Mouse (Mus musculus): ENCODE results near the gene Gm16253.

Gm16253 gene

DNA sequence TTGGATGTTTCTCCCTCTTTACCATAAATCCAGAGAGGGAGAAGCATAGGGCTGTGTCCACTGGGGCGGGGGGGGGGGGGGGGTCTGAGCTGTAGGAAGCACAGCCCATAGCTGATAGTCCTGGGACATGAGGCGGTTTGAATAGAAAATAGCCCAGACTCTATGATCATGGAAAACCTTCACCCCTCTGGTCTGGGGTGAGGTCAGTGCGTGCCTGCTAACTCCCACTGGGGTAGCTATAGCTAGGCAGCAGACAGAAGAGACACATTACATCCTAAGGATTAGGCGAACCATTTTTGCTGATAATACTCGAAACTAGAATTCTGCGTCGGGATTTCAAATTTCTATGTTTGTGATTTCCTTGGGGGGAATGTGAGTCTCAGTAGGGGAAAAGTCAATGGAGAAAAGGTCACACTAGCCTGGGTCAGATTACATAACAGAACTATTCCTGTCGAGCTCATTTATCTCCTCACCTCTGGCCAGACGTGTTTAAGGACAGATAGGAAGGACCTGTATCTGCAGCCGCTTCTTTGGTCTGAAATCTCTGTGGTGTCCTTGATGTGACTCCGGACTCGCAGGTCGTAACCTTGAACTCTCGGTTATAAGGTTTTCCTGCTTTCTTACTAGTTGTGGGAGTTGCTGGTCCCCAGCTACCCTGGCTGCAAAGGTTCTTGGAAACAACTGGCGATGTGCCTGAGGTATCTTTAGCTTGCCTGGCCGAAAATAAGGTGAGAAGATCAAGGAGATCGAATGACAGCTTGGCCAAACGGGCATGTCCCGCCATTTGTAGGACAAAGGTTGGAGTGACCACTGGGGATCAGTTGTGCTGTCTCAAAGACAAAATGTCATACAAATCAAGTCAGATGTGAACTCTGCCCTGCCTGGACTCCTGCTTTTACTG, 2.9 kb upstream of the Gm16253 start:
- DNase-seq (ENCODE audit: low read depth): no peak

DNA sequence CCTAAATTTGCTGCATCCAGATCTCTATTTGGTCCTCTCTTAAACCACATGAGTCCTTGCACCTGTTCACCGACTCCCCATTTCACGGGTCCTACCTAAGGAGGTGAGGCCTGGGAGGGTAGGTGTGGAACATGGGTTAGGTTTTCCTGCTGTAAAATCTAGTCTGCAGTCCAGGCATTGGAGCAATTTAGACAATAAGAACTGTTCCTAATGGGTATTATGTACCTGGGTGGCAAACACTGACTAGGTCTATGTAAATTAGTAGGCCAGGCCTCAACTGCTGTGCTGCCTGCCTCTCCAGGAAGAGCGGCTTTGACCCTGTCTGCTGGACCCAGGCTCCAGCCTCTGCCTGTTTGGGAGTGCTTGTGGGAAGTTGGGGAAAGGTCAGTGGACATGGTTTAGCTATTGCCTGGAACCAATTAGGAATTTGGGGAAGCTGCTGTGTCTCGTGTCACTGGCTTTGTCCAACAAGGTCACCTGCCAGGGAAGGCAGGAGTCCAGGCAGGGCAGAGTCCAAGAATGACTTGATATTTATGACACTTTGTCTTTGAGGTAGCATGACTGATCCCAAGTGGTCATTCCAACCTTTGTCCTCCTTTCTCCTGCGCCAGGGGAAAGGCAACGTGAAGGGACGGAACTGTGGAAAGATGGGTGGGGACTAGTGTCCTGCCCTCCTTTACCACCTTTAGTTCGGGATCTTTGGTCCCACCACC, 1.4 kb upstream of the Gm16253 start:
- DNase-seq (ENCODE audit: low read depth): no peak

GRCm38 (mm10) chr3:96576005-96576658, 652 bp upstream of the Gm16253 start:
- no peak for DNase-seq (ENCODE audit: low read depth)

GRCm38 (mm10) chr3:96577566-96577965, 782 bp downstream of the Gm16253 start:
- no peak for DNase-seq (ENCODE audit: low read depth)

DNA sequence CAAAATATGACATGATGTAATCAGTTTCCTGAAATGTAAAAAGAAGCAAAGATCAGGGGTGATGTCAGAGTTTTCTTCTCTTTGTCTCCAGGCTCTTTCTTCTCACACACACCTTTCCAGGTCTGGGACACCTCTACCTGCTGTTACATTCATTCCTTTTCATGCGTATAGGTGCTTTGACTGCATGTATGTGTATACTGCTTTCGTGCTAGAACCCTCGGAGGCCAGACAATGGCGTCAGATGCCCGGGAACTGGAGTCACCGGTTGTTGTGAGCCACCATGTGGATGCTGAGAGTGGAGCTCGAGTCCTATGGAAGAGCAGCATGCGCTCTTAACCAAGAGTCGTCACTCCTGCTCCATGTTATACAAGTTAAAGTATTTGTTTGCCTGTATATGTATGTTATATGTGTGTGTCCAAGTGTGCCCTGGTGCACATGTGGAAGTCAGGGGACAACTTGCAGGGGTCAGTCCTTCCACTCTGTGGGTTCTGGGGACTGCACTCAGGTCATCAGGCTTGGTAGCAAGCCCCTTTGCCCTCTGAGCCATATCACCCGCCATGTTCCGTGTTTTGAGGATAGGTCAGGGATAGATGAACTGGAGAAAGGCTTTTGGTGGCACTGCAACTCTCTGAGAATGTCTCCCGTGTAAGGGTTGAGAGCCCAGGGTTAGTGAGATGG, 1.9 kb downstream of the Gm16253 start:
- no peak for DNase-seq (ENCODE audit: low read depth)

- no peak for DNase-seq (ENCODE audit: low read depth)
Observed at GRCm38 (mm10) chr3:96579239-96579750, 2.5 kb downstream of the Gm16253 start.

DNA sequence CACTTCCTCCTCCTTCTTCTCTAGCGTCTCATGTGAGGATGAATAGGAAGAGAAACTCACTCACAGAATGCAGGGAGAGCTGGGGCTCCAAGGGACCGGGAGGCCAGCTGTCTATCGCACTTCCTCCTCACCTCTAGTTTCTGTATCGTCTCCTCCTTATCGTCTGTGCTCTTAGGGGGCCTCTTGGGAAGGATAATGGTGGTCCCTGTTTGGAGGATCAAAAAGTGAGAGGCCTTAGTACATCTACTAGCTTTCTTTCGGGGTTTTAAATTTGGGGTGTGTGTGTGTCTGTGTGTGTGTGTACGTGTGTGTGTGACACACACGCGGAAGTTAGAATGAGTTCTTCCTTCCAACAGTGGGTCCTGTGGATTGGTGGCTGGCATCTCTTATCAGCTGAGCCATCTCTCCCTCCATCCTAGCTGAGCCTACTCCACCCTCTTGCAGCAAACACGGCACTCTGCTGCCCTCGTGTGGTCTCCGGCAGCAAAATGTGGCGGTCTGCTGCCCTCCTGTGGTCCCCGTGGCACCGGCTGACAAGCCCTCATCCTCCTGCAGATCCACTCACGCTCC, 3.2 kb downstream of the Gm16253 start:
- DNase-seq (ENCODE audit: low read depth): peak; percentile 93

GRCm38 (mm10) chr3:96581141-96581540, 4.4 kb downstream of the Gm16253 start:
- no peak for DNase-seq (ENCODE audit: low read depth)

DNA sequence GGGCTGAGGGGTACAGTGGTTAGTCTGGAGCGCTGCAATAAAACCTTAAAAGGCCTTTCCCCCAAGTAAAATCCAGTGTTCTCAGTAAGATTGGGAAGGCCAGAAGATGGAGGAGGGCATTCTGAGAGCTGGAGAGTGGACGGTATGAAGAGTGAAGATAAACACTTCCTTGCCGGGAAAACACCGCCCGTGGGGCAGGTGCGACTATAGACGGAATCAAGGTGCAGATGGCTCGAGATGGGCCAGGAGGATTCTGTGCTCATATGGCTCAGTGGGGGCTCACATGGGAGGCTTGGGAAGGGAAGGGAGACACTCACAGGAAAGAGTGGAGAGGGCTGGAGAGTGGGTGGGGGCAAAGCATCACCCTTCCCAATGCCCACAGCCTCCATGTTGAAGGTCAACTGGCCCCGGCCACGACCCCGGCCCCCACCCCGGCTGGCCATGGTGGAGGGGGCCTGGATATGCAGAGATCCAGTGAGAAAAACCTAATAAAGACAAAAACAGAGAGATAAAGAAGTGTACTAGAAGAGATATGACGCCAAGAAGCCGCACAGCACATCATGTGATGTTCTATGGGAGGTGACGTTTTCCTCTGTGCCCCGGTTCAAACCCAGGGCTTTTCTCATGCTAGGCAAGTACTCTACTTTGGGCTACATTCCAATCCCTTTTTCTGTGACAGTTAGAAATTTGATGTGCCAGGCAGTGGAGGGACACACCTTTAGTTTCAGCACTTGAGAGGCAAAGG, 5.2 kb downstream of the Gm16253 start:
- no peak for DNase-seq (ENCODE audit: low read depth)

DNA sequence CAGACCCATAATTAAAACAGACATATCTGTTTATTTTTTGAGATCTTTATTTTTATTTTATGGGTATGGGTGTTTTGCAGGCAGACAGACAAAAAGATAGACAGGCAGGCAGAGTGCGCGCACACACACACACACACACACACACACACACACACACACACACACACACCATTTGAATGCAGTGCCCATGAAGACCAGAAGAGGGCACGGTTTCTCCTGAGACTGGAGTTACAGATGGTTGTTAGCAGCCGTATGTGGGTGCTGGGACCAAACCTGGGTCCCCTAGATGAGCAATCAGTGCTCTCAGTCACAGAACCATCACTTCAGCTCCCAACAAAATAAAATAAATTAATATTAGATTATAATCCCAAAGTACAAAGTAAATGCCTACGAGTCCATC, 6.6 kb downstream of the Gm16253 start:
- DNase-seq (ENCODE audit: low read depth): no peak

DNA sequence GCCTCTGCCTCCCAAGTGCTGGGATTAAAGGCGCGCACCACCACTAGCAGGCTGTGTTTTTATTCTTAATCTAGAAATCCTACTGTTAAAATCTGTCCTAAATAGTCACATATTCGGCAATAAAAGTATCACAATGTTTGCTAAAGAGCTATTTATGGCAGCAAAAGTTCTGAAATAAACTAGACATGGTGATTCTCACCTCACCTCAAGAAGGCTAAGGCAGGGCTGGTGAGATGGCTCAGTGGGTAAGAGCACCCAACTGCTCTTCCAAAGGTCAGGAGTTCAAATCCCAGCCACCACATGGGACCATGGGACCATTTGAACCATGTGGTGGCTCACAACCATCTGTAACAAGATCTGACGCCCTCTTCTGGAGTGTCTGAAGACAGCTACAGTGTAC, 13.9 kb downstream of the Gm16253 start:
- no peak for DNase-seq (ENCODE audit: low read depth)

DNA sequence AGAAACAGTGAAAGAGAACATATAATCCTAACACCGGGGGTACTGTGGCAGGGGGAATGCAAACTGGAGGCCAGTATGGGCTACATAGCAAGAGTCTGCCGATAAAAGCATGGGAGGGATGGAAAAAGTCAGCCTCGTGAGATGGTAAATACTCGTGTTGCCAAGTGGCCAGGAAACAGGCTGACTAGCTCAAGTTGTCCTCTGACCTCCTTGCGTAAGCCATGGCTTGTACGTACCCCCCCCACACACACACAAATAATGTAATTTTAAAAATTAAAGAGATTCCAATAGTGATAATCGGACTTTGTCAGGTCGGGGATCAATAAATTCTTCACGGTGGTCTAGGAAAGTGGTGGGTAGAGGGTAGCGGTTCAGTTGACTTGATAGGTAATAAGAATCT, 16.6 kb downstream of the Gm16253 start:
- DNase-seq (ENCODE audit: low read depth): no peak

DNA sequence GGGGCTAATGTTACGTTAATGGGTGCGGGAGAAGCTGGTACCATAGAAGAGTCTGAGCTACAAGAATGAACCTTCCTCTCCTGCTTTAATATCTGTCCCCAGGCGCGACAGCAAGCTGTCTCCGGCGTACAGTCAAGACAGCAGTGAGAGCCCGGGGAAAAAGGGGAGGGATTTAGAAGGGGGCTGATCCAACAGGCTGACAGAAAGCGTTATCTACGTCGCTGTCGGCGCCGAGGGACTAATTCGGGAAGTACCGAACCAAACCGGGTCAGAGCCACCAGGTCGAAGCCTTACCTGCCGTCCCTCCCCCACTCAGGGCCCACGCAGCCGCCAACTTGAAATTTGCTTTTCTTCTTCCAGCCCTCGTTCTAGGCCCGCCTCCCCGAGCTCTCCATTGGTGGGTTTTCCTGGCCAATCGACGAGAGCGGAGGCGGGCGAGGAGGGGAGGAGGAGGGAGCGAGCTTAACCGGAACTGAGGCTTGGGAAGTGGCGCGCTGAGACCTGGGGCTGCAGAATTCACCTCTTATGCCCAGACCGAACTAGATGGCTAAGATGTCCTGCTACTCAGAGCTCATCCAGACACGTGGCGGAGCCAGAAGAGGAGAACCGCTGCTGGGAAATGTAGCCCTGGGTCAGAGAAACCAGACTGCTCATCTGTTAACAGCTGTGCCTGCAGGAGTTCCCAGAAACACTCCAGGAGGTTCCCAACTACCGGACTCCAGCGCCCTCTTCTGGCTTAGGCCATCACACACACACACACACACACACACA, 17.2 kb downstream of the Gm16253 start, which contains the start of gene Polr3gl:
Polr3gl (minus strand) TSS at position 392 of the 771 bp plus-strand sequence.
- peak; percentile 94 for DNase-seq (ENCODE audit: low read depth)

DNA sequence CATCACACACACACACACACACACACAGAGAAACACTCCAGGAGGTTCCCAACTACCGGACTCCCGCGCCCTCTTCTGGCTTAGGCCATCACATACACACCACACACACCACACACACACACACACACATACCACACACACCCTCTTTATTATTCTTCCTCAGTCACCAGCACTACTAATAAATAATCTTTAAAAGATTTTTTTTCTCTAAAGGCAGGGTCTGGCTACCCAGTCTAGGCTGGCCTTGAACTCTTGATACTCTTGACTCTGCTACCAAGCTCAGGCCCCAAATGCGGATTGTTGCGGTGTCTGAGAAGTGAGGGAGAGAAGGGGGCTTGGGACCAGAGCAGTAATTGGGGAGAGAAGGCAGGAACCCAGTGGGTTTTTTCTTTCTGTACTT, 18.1 kb downstream of the Gm16253 start:
- DNase-seq (ENCODE audit: low read depth): no peak

GRCm38 (mm10) chr3:96595661-96596060, 18.9 kb downstream of the Gm16253 start:
- no peak for DNase-seq (ENCODE audit: low read depth)

DNA sequence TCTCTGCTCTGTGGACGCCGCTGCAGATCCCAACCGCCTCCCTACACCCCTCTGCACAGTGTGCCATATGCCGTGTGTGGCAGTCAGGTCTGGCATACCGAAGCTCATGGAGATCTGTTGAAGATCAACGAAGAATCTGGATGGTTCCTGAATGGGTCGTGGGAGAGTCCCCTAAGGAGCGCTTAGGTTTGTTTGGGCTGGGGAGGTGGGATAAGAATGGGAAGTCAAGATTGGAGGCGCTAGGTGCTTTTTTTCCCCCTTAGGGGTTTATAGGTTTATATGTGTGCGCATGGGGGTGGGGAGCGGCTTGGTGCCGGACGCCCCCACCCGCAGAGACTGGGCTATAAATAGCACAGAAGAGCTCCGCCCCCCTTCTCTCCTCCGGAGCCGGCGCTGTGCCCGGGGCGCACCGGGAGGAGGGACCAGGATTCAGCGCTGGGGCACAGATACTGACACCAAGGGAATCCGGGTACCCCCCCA, 19.5 kb downstream of the Gm16253 start, which contains the start of gene Ankrd34a:
Ankrd34a (plus strand) TSS at position 409 of the 480 bp plus-strand sequence.
- no peak for DNase-seq (ENCODE audit: low read depth)

DNA sequence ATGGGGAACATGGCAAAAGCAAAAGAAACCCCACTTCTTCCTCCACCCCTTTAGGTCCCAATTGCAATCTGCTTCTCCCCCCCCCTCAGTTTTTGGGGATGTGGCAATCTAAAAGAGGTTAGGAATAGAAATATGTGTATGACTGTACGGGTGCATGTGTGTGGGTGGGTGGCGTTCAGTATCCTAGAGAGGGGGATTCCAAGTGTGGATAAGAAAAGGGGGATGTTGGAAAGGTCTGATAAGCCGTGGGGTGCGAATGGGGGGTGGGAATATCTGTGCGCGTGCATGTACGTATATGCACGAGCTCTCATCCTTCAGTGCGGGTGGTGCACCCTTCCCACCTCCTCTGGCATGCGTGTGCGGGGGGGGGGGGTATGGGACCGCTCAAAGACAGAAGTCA, 20.1 kb downstream of the Gm16253 start:
- DNase-seq (ENCODE audit: low read depth): no peak

DNA sequence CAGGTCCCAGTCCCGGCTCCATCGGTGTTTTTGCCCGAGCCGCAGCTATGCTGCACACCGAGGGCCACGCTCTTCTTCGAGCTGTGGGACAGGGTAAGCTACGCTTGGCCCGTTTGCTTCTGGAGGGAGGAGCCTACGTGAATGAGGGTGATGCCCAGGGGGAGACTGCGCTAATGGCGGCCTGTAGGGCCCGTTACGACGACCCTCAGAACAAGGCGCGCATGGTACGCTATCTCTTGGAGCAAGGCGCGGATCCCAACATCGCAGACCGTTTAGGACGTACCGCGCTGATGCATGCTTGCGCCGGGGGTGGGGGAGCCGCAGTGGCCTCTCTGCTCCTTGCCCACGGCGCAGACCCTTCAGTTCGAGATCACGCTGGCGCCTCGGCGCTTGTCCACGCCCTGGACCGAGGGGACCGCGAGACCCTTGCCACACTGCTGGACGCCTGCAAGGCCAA, 20.7 kb downstream of the Gm16253 start:
- DNase-seq (ENCODE audit: low read depth): no peak

GRCm38 (mm10) chr3:96598156-96599068, 21.6 kb downstream of the Gm16253 start:
- DNase-seq (ENCODE audit: low read depth): no peak
